Mouse (Mus musculus) midbrain, embryonic 16.5 days (tissue): Measurements from ENCODE around the gene Agap3. TPM values are rescaled to one million over a fixed set of nuclear protein-coding genes. Genes with fewer than 3 reads are reported as not detected.

Experiments
- ATAC-seq: fragments of 200-750 bp; cut with Nextera tagmentation; 2 replicates; pipeline ENCODE4 v1.8.0; 2017; ENCODE audit warnings: moderate TSS enrichment
- H3K27ac ChIP-seq: fragments of 300-500 bp; sonication (generic); 2 replicates; pipeline ENCODE4 v1.5.1; 2014; ENCODE audit warnings: mild to moderate bottlenecking, low read length, mixed read lengths
- H3K27me3 ChIP-seq: fragments of 300-500 bp; sonication (generic); 2 replicates; pipeline ENCODE4 v1.6.1; 2014; ENCODE audit warnings: low read depth, low read length, mixed read lengths; ENCODE audit not compliant: control insufficient read depth, insufficient read depth
- H3K36me3 ChIP-seq: fragments of 300-500 bp; sonication (generic); 2 replicates; pipeline ENCODE4 v1.6.1; 2014; ENCODE audit warnings: mild to moderate bottlenecking, low read length, moderate library complexity, mixed read lengths; ENCODE audit not compliant: control insufficient read depth, insufficient read depth
- H3K4me1 ChIP-seq: fragments of 300-500 bp; sonication (generic); 2 replicates; pipeline ENCODE4 v1.6.1; 2014; ENCODE audit warnings: mild to moderate bottlenecking, low read length, mixed read lengths; ENCODE audit not compliant: control insufficient read depth, insufficient read depth
- H3K4me2 ChIP-seq: fragments of 300-500 bp; sonication (generic); 2 replicates; pipeline ENCODE4 v1.6.1; 2014; ENCODE audit warnings: mild to moderate bottlenecking, low read length, mixed read lengths
- H3K4me3 ChIP-seq: fragments of 300-500 bp; sonication (generic); 2 replicates; pipeline ENCODE4 v1.5.1; 2014; ENCODE audit warnings: low read depth, mild to moderate bottlenecking, low read length, moderate library complexity, mixed read lengths
- H3K9ac ChIP-seq: fragments of 300-500 bp; sonication (generic); 2 replicates; pipeline ENCODE4 v1.6.1; 2014; ENCODE audit warnings: low read depth, low read length, mixed read lengths
- H3K9me3 ChIP-seq: fragments of 300-500 bp; sonication (generic); replicated peaks from 2 replicates; pipeline ENCODE4 v1.6.1; 2014; ENCODE audit warnings: mild to moderate bottlenecking, low read length, mixed read lengths; ENCODE audit not compliant: control insufficient read depth, poor library complexity, severe bottlenecking
- WGBS: fragments of 180-500 bp; shearing (Covaris S2); extraction: QIAGEN DNeasy Blood & Tissue Kit; methylation state at CpG from one replicate; pipeline ENCODE4 v1.1.7; 2014; 5-methylcytosine and 5-hydroxymethylcytosine counted together
- polyA plus RNA-seq: library from polyadenylated mRNA; unstranded; fragments of >200 nt; fragmentation: Nextera tagmentation; extraction: Ambion mirVana; gene quantifications from 2 replicates; pipeline ENCODE4 v1.2.1, GENCODE M21; 2015

The Agap3 gene
- 55.6 and 56.9 TPM in 2 replicates for polyA plus RNA-seq

DNA sequence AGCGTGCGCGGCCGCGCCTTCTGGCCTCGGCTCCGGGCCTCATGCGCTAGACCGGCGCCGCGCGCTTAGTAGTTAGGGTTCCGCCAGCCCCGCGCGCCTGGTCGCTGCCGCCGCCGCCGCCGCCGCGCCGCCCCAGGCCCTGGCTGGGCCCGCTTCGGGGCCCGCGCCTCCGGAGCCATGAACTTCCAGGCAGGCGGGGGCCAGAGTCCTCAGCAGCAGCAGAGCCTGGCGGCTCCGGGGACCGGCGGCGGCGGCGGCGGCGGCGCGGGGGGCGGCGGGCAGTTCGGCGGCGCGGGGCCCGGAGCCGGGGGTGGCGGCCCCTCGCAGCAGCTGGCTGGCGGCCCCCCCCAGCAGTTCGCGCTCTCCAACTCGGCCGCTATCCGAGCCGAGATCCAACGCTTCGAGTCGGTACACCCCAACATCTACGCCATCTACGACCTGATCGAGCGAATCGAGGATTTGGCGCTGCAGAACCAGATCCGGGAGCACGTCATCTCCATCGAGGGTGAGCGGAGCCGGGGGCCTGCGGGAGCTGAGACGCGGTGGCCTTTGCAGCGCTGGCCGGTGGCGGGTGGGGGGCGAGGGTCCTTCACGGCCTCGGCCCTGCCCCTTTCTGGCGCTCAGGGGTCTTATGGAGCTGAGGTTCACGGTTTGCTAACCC, at the start of gene Agap3:
TSS of gene Agap3 (plus strand) at position 148 of the 661 bp plus-strand sequence.
- Histone ChIP-seq H3K4me1 (peaks cover 40% of the 10 kb centered on the region), H3K27ac (peak within 1 kb of the TSS; percentile 83), H3K9ac (peak within 1 kb of the TSS; percentile 95), H3K4me2 (peak within 1 kb of the TSS; percentile 95), H3K36me3 (no peaks in the 10 kb centered on the region), H3K27me3 (no peaks in the 10 kb centered on the region), H3K4me3 (peak within 1 kb of the TSS; percentile 93), H3K9me3 (no peaks in the 10 kb centered on the region)
- peak; percentile 3 for ATAC-seq
- WGBS: 0% methylated on average over 44 of the region's 85 CpGs

DNA sequence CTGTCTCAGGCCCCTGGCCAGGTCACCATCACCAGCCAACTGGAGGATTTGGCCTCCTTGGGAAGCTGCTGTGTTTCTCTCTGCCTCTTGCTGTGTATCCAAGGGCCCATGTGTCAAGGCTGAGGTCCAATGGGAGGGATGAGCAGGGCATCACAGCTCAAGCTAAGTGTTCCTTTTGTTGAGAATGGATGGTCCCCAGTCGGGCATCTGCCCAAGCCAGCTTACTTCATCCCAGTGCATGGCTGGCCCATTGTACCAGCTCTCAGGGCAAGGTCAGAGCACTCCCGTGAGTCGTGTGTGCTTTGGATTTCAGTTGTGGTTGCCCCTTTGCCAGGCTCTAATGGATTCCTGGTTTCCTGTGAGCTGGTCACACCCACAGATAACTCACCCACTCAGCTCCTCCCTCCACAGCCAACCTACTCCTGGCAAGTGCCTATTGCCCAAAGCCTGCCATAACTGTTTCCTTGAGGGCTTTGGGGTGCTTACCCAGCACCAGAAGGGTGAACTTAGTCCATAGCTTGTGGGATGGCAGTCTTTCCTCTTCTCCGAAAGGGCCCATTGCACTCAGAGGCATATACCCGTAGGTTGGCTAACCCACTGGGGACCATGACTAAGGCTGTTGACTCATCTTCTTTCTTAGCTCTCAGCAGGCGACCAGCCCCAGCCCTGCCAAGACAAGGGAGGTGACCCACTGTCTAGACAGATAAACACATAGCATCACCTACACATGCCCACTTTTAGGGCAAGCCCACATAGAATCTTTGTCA, 47.2 kb upstream of the Agap3 start:
- Histone ChIP-seq H3K9ac (no peak overlapping the region), H3K4me1 (no peaks in the 10 kb centered on the region), H3K4me2 (no peak overlapping the region), H3K9me3 (no peaks in the 10 kb centered on the region), H3K27me3 (no peaks in the 10 kb centered on the region), H3K27ac (no peak overlapping the region), H3K4me3 (no peak overlapping the region), H3K36me3 (peaks cover 19% of the 10 kb centered on the region)
- 79% methylated on average over 6 of the region's 6 CpGs for WGBS
- ATAC-seq: no peak

DNA sequence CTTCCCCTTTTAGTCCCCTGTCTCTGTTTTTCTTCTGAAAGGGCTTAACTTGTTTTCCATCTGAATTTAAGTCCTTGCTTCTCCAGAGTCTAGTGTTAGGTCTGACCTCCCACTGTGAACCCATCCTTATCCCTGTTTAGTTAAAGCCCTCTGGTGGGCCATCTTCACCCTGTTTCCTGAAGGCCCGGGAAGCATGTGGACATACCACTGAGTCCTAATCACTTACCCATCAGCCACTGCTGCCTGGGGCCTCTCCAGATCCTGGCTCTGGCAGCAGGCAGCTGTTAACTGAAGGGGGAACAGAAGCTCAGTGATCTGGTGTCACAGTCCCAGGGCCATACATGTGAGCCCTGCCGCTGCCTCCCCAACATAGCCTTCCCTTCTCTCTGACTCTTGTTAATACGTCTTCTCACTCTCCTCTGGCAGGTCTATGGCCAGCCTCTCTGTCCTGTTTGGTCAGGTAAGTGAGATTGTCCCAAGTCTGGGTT, 46.5 kb upstream of the Agap3 start:
- Histone ChIP-seq H3K4me2 (no peak overlapping the region), H3K9me3 (no peaks in the 10 kb centered on the region), H3K27me3 (no peaks in the 10 kb centered on the region), H3K36me3 (peaks cover 19% of the 10 kb centered on the region), H3K27ac (no peak overlapping the region), H3K9ac (no peak overlapping the region), H3K4me3 (no peak overlapping the region), H3K4me1 (no peaks in the 10 kb centered on the region)
- ATAC-seq: no peak
- 74% methylated on average over 3 of the region's 3 CpGs for WGBS

DNA sequence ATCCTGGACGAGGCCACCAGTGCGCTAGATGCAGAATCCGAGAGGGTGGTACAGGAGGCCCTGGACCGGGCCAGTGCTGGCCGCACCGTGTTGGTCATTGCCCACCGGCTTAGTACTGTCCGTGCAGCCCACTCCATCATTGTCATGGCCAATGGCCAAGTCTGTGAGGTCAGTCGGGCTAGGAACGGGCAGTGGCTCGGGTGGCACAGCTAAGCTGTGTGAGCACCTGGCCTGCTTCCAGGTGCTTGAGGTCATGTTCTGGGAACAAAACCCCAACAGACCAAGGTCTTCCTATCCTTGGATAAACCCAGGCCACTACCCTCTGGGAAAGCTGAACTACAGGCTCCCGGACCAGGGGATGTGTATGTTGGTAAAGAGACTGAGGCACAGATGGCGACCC, 43.3 kb upstream of the Agap3 start:
- 92% methylated on average over 13 of the region's 13 CpGs for WGBS
- Histone ChIP-seq H3K27ac (no peak overlapping the region), H3K4me1 (no peaks in the 10 kb centered on the region), H3K9me3 (no peaks in the 10 kb centered on the region), H3K27me3 (no peaks in the 10 kb centered on the region), H3K4me3 (no peak overlapping the region), H3K36me3 (peaks cover 13% of the 10 kb centered on the region), H3K9ac (no peak overlapping the region), H3K4me2 (no peak overlapping the region)
- ATAC-seq: no peak

DNA sequence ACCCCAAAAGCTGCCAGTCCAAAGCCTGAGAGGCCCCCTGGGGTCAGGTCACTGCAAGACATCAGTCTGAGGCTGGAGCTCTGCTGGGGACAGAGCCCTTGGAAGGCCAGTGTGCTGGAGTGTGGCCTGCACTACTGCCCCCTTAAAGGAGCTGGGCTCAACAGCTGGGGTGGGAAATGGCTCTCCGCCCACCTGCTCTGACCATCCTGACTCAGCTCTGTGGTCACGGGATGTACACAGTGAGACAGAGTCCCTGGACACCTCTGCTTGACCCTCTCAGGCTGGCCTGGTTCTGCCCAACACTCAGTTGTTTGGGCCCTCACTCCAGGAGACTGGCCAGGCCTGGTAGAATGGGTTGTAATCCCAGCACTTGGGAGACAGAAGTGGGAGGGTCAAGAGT, 42.5 kb upstream of the Agap3 start:
- 80% methylated on average over 2 of the region's 2 CpGs for WGBS
- Histone ChIP-seq H3K4me2 (no peak overlapping the region), H3K36me3 (0 out of 2 replicates have a peak, but pooled peaks cover 8% of the 10 kb centered on the region), H3K9me3 (no peaks in the 10 kb centered on the region), H3K27ac (no peak overlapping the region), H3K4me1 (no peaks in the 10 kb centered on the region), H3K9ac (no peak overlapping the region), H3K27me3 (no peaks in the 10 kb centered on the region), H3K4me3 (no peak overlapping the region)
- ATAC-seq: no peak

DNA sequence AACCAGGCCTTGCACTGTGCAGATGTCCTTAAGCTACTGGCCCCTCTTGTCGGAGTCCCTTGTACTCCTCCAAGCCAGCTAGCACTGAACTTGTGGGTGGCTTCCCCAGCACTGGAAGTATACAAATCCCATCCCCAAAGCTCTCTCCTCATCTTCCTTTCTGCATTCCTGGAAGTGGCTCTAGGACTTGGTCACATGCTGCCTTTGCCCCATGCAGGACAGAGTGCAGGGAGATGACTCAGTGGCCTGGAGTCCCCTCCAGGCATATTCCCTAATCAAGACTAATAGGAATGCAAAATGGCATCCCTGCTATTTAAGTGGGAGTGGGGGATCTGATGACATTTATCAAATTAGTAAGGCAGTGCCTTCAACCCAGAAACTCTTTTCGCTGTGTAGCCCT, 39.9 kb upstream of the Agap3 start:
- H3K36me3 ChIP-seq: 0 out of 2 replicates have a peak, but pooled peaks cover 2% of the 10 kb centered on the region
- H3K4me2 ChIP-seq: no peak overlapping the region
- H3K27ac ChIP-seq: no peak overlapping the region
- no peak overlapping the region for H3K9ac ChIP-seq
- no peak overlapping the region for H3K4me3 ChIP-seq
- peaks cover 8% of the 10 kb centered on the region for H3K4me1 ChIP-seq
- ATAC-seq: no peak
- WGBS: 95% methylated on average over 2 of the region's 2 CpGs
- no peaks in the 10 kb centered on the region for H3K27me3 ChIP-seq
- no peaks in the 10 kb centered on the region for H3K9me3 ChIP-seq

DNA sequence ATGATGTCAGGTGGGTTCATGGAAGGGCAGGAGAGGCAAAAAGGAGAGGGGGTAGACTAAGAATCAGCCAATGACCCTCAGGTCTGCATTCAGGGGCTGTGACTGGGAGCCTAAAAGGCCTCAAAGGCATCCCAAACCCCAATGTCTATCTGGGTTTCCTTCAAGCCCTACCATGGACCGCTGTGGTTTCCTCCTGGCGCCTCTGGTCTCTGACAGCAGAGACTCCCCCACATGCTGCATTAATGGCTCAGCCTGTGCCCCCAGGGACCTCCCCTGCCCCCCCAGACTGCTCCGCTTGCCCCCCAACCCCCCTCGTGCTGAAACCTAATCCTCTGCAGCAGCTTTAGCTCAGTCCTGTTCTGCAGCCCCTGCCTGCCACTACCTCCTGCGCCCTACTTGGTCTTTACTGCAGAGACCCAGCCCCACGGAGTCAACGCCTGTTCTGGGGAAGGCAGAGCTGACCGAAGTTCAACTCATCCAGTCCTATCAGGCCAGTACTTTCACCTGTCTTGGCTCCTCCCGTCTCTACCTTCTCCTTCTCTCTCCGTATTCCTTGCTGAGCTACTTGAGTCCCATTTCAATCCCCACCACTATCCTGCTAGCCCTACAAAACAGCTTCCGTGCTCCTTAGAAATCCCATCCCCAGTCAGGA, 38.8 kb upstream of the Agap3 start, which contains the start of gene Asic3:
TSS of gene Asic3 (plus strand) at position 351 of the 652 bp plus-strand sequence.
- no peaks in the 10 kb centered on the region for H3K9me3 ChIP-seq
- H3K4me2 ChIP-seq: no peak within 1 kb of the TSS
- H3K36me3 ChIP-seq: no peaks in the 10 kb centered on the region
- H3K9ac ChIP-seq: no peak within 1 kb of the TSS
- H3K4me3 ChIP-seq: no peak within 1 kb of the TSS
- ATAC-seq: no peak
- 46% methylated on average over 11 of the region's 11 CpGs for WGBS
- H3K27ac ChIP-seq: no peak within 1 kb of the TSS
- H3K27me3 ChIP-seq: no peaks in the 10 kb centered on the region
- peaks cover 8% of the 10 kb centered on the region for H3K4me1 ChIP-seq

DNA sequence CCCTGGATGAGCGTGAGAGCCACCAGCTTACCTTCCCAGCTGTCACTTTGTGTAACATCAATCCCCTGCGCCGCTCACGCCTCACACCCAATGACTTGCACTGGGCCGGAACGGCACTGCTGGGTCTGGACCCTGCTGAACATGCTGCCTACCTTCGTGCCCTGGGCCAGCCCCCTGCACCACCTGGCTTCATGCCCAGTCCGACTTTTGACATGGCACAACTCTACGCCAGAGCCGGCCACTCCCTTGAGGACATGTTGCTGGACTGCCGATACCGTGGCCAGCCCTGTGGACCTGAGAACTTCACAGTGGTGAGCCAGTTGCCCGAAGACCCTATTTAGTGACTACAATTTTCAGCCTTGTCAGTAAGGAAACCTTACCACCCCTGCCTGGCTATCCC, 38.0 kb upstream of the Agap3 start:
- H3K9me3 ChIP-seq: no peaks in the 10 kb centered on the region
- H3K4me3 ChIP-seq: no peak overlapping the region
- ATAC-seq: no peak
- H3K27ac ChIP-seq: no peak overlapping the region
- peaks cover 4% of the 10 kb centered on the region; the same call in 1 of the 2 replicates for H3K36me3 ChIP-seq
- H3K4me2 ChIP-seq: no peak overlapping the region
- peaks cover 8% of the 10 kb centered on the region for H3K4me1 ChIP-seq
- 85% methylated on average over 13 of the region's 13 CpGs for WGBS
- no peaks in the 10 kb centered on the region for H3K27me3 ChIP-seq
- H3K9ac ChIP-seq: no peak overlapping the region
